Mouse (Mus musculus) thymus, adult 2 months (tissue): ENCODE measurements at regions not wholly inside any gene's neighbourhood (a gene's known extent, or its start where the extent isn't known, plus 50 kb on each side); places are given as distances from the start of the nearest gene placed in this dataset.

Experiments used
- DNase-seq: peaks from one replicate; pipeline ENCODE4 v3.0.0; 2021
- H3K27ac ChIP-seq: fragments of 200-500 bp; 2 replicates; pipeline ENCODE4 v1.5.1; 2012; ENCODE audit warnings: low read length, control low read depth; ENCODE audit not compliant: control insufficient read depth, insufficient read depth
- H3K27me3 ChIP-seq: fragments of 200-500 bp; 2 replicates; pipeline ENCODE4 v1.6.1; 2012; ENCODE audit warnings: mild to moderate bottlenecking, low read length, moderate library complexity, mixed read lengths; ENCODE audit not compliant: control insufficient read depth, insufficient read depth
- H3K36me3 ChIP-seq: fragments of 200-500 bp; 2 replicates; pipeline ENCODE4 v1.6.1; 2012; ENCODE audit warnings: mild to moderate bottlenecking, low read length, moderate library complexity; ENCODE audit not compliant: control insufficient read depth, insufficient read depth
- H3K4me1 ChIP-seq: fragments of 200-500 bp; replicated peaks from 2 replicates; pipeline ENCODE4 v1.6.1; 2012; ENCODE audit warnings: low read length; ENCODE audit not compliant: control insufficient read depth, insufficient read depth
- H3K4me3 ChIP-seq: fragments of 200-500 bp; 2 replicates; pipeline ENCODE4 v1.5.1; 2012; ENCODE audit warnings: mild to moderate bottlenecking, low read length, control low read depth, moderate library complexity; ENCODE audit not compliant: control insufficient read depth, insufficient read depth
- CTCF ChIP-seq: fragments of 200-500 bp; IDR thresholded peaks from 2 replicates; pipeline ENCODE4 v1.5.1; 2012; ENCODE audit warnings: mild to moderate bottlenecking, control low read depth, low read length, moderate library complexity, borderline replicate concordance; ENCODE audit not compliant: control insufficient read depth, poor library complexity, insufficient read depth; ENCODE audit errors: extremely low read depth
- POLR2A ChIP-seq: fragments of 200-500 bp; IDR thresholded peaks from 2 replicates; pipeline ENCODE4 v1.6.1; 2012; ENCODE audit warnings: mild to moderate bottlenecking, low read length, control low read depth, moderate library complexity; ENCODE audit not compliant: control insufficient read depth, poor library complexity, insufficient read depth; ENCODE audit errors: extremely low read depth
- WGBS: fragments of 180-500 bp; shearing (Covaris S2); methylation state at CpG from one replicate; pipeline ENCODE4 v1.1.7; 2018; 5-methylcytosine and 5-hydroxymethylcytosine counted together

DNA sequence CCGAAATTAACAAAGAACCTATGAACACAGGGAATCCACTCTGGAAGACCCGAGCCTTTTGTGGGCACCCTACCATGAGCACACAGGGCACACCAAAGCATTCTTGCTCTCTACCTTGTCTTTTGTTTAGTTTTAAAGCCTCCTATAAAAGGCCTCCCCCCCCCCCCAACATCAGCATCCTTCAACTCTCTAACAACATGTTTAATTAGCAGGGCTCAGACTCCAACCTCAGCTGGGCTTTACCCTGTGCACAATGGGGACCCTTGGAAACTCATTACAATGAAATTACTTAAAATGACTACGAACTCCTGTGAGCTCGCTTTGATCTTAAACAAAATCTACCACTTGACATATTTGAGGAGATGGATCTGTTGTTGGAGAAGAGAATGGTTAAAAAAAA lies 270.1 kb upstream of the Jarid2 start:
- WGBS, result 97% methylated on average over 4 of the region's 4 CpGs
- no peak for TF ChIP-seq POLR2A
- H3K4me1 ChIP-seq, result peaks cover 5% of the 10 kb centered on the region; the same call in 1 of the 2 replicates
- no peak overlapping the region for H3K27ac ChIP-seq
- DNase-seq, result no peak
- no peaks in the 10 kb centered on the region for H3K36me3 ChIP-seq
- H3K27me3 ChIP-seq, result no peaks in the 10 kb centered on the region
- H3K4me3 ChIP-seq, result no peak overlapping the region

DNA sequence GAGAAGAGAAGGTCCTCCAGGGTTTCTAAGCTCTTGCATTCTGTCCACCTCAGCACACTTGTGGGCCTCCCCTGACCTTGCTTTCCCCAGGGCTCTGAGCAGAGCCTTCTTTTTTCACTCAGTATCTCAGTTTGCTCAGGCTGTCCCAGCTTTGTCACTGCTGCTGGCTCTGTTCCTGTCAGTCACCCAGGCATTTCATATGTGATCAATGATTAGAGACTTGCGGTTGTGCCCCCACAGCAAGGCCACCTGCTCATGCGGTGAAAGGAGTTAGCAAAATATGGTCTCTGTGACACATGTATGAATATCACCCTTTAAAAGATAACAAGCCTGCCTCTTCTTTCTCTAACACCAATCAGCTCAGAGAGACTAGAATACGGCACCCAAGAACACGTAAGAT lies 265.6 kb upstream of the Jarid2 start:
- TF ChIP-seq POLR2A (no peak), CTCF (no peak)
- Histone ChIP-seq H3K4me1 (no peaks in the 10 kb centered on the region), H3K4me3 (no peak overlapping the region), H3K27me3 (no peaks in the 10 kb centered on the region), H3K36me3 (no peaks in the 10 kb centered on the region), H3K27ac (no peak overlapping the region)
- 96% methylated on average over 4 of the region's 4 CpGs for WGBS
- no peak for DNase-seq

DNA sequence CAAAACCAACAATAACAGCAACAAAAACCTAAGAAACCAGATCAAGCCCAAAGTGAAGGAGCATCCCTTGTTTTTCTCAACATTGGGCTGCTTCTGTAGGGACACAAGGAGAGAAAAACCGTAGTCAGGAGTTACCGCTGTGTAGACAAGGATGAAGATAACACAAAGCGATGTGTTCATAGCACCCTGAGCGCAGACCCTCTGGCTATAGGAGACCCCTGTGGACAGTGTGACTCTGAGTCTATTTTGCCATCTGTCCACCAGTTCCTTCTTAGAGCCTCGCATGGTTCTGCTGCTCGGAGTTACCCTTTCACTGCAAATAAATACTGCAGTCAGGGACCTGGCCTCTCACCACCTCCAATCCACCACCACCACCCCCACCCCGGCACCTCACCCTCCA lies 263.7 kb upstream of the Jarid2 start:
- Histone ChIP-seq H3K36me3 (no peaks in the 10 kb centered on the region), H3K4me3 (no peak overlapping the region), H3K4me1 (no peaks in the 10 kb centered on the region), H3K27me3 (no peaks in the 10 kb centered on the region), H3K27ac (no peak overlapping the region)
- no peak for DNase-seq
- 99% methylated on average over 7 of the region's 7 CpGs for WGBS
- TF ChIP-seq CTCF, result no peak
- TF ChIP-seq POLR2A, result no peak

- DNase-seq, result no peak
- WGBS, result 91% methylated on average over 14 of the region's 14 CpGs
- TF ChIP-seq CTCF (no peak), POLR2A (no peak)
Observed at GRCm38 (mm10) chr13:44468963-44469674, 260.2 kb upstream of the Jarid2 start.

GRCm38 (mm10) chr13:44469675-44470074 lies 259.6 kb upstream of the Jarid2 start:
- TF ChIP-seq CTCF, result no peak
- no peak for TF ChIP-seq POLR2A
- Histone ChIP-seq H3K4me1 (no peaks in the 10 kb centered on the region), H3K36me3 (no peaks in the 10 kb centered on the region), H3K27ac (no peak overlapping the region), H3K27me3 (no peaks in the 10 kb centered on the region), H3K4me3 (no peak overlapping the region)
- no peak for DNase-seq
- whole genome bisulfite sequencing, result 54% methylated on average over 6 of the region's 6 CpGs

More at GRCm38 (mm10) chr13:44468963-44469674, 260.2 kb upstream of the Jarid2 start:
- no peaks in the 10 kb centered on the region for H3K27me3 ChIP-seq
- no peaks in the 10 kb centered on the region for H3K36me3 ChIP-seq
- no peak overlapping the region for H3K4me3 ChIP-seq
- H3K4me1 ChIP-seq, result no peaks in the 10 kb centered on the region
- no peak overlapping the region for H3K27ac ChIP-seq

DNA sequence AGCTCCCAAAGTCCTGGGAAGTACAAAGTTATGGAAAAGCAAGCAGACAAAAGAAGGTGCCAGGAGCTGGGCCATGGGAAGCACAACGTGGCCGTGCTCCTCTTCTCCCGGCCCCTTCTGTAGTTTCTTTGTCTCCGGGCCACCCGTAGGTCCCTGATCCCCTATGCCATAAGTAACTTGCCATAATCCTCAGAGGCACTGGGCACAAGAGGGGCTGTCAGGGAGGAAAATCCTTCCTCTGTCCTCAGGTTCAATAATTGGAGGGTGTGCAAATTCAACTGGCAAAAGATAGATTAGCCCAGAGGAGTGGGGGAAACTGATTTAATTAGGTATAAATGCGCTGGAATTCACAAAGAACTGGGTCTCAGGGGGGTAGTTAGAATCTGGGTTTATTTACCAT lies 256.1 kb upstream of the Jarid2 start:
- Histone ChIP-seq H3K4me1 (no peaks in the 10 kb centered on the region), H3K4me3 (no peak overlapping the region), H3K27ac (no peak overlapping the region), H3K36me3 (no peaks in the 10 kb centered on the region), H3K27me3 (no peaks in the 10 kb centered on the region)
- WGBS, result 97% methylated on average over 6 of the region's 6 CpGs
- TF ChIP-seq POLR2A (no peak), CTCF (no peak)
- no peak for DNase-seq

GRCm38 (mm10) chr13:44476901-44477300 lies 252.4 kb upstream of the Jarid2 start:
- WGBS, result 75% methylated on average over 8 of the region's 8 CpGs
- Histone ChIP-seq H3K27me3 (no peaks in the 10 kb centered on the region), H3K27ac (no peak overlapping the region), H3K36me3 (no peaks in the 10 kb centered on the region), H3K4me1 (peaks cover under 1% of the 10 kb centered on the region; the same call in 1 of the 2 replicates), H3K4me3 (no peak overlapping the region)
- no peak for TF ChIP-seq POLR2A
- no peak for TF ChIP-seq CTCF
- DNase-seq, result no peak
